Mouse (Mus musculus) embryonic fibroblast, embryonic 13.5 days (primary cell): ENCODE results near the gene Rnf227.

Source experiments
- CTCF ChIP-seq: IDR thresholded peaks from 2 replicates; pipeline ENCODE4 v1.5.1; 2011; ENCODE audit warnings: mild to moderate bottlenecking, control low read depth, low read length, moderate library complexity, borderline replicate concordance; ENCODE audit not compliant: insufficient read depth
- POLR2A ChIP-seq: IDR thresholded peaks from 2 replicates; pipeline ENCODE4 v1.6.1; 2011; ENCODE audit warnings: low read depth, mild to moderate bottlenecking, control low read depth, low read length, moderate library complexity

GRCm38 (mm10) chr11:69364376-69364775 is 24.1 kb downstream of the Rnf227 start:
- TF ChIP-seq CTCF: no peak
- TF ChIP-seq POLR2A: no peak
